Mouse (Mus musculus) cerebellum, adult (tissue): ENCODE results near the gene Gm20388.
"Not testable (repeated sequence)": the region's sequence is repeated elsewhere in the genome, so short reads cannot be mapped to it uniquely, and the experiment has no call there.

Experiments used
- ATAC-seq: cut with Nextera tagmentation; 2 replicates; pipeline ENCODE4 v1.9.2; 2017; ENCODE audit warnings: mild to moderate bottlenecking, moderate library complexity, mixed read lengths; ENCODE audit not compliant: insufficient number of reproducible peaks, low FRiP score, low TSS enrichment

Gene Gm20388

DNA sequence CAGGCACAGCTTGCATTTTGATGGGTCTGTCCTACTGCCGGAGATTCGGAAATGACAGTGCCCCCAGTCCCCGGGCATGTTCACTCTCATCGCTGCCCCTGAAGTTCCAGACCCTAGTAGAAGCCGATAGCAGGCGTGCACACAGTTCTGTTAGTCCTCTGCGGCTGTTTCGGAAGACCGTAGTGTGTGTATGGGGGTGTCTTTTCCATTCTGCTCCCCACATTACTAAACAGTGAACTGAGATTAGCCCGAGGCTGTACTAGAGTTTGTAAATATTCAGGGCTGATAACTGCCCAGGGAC is 4039.0 kb downstream of the Gm20388 start:
- no peak for ATAC-seq

DNA sequence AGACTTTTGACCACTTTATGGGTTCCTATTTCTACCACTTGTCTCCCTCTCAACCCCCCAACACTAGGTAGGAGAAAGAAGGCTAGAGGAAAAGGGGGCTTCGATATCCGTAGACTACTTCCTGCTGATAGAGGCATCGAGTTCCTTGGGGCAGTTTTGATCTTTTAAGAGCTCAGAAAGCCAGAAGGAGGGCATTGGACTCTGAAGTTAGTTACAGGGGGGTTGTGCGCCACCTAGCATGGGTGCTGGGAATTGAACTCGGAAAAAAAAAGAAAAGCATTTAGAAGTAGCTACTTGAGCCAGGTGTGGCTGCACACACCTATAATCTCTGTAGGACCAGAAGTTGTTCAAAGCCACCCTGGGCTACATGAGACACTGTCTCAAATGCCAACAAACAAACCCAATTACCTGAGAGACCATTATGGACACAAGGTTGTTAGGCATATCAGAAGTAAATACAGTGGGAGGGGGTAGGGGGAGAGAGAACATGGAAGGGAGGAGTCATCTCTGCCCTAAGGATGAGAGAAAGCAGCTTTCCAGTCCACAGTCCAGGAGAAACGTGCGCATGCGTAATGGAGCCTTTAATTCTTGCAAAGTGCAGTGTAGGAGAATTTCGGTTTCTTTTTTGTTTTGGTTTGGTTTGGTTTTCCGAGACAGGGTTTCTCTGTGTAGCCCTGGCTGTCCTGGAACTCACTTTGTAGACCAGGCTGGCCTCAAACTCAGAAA is 4039.6 kb downstream of the Gm20388 start:
- ATAC-seq, result no peak

DNA sequence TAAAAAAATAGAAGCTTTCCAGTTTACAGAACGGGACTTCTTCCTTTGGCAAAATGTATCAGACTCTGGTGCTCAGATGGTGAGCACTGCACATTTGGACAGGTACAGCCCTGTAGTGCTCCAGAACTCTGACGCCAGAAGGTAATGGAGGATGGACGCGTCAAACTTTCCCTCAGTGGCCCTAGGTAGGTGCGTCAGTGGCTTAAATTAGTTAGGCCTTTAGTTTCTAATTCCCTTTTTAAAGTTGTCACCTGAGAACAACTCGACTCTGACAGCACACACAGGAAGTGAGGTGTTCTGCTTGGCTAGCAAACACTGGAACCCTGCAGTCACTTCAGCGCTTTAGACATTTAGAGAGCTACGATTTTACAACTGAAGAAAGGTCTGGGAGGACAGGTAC is 4043.0 kb downstream of the Gm20388 start:
- no peak for ATAC-seq

DNA sequence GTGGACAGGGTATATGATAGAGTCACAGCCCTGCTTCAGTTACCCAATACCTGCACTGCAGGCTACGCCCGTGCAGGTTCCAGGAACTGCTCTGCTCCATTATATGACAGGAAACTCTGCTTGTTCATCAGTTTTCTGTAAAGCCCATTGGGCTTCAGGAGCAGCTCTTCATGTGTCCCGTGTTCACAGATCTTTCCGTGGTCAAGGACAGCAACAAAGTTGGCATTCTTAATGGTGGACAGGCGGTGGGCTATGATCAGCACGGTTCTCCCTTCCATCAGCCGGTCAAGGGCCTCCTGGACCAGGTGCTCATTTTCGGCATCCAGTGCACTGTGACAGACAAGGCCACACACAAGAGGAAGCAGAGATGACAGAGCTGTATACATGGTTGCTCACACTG is 4043.6 kb downstream of the Gm20388 start:
- ATAC-seq, result no peak

DNA sequence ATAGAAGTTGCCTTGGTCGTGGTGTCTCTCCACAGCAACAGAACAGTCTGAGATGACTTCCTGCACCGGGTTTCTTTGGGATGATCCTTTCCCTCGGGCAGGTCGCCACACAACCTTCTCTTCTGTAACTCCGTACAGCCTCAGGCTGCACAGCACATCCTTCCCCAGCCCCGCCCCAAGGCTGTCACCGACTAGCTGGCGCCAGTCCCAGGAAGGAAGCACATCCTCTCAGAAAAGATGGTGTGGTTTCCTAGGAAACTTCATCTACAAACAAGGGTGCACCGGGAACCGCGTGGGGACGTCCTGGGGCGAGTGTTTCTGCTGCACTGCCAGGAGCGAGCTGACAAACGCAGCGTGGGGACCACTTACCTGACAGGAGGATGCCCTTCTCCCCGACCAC is 4047.5 kb downstream of the Gm20388 start:
- no peak for ATAC-seq

DNA sequence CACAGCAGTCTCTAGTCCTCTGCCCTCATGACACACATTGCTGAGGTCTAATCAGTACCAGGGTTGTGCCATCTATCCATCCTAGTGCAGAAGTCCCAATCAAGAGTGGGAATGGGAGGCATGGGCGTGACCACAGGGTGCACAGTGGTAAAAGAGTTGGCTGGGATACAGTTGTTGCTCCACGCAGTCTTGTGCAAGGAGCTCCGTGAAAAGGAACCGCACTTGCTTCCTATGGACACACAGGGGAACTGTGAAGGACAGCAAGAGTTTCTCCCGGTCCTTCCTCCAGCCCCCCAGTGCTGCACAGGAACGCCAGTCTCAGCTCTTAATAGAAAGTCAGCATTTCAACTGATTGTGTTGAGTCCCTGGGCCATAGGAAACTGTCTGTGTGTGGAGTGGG is 4048.8 kb downstream of the Gm20388 start:
- no peak for ATAC-seq

DNA sequence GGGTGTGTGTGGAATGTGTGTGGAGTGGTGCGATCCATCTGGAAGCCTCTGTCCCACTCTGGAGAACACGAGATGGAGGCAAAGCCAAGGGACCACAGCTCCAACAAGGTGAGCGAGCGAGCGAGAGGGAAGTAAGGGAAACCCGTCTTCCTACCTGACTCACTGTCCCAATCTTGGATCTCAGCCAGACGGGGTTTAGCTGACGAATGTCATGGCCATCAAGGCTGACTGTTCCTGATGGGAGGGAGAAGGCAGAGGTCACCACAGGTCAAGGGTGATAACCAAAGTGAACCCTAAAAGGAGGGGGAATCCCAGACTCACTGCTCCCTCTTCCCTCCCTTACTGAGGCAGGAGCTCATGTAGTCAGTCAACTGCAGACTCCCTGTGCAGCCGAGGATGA is 4049.4 kb downstream of the Gm20388 start:
- no peak for ATAC-seq

DNA sequence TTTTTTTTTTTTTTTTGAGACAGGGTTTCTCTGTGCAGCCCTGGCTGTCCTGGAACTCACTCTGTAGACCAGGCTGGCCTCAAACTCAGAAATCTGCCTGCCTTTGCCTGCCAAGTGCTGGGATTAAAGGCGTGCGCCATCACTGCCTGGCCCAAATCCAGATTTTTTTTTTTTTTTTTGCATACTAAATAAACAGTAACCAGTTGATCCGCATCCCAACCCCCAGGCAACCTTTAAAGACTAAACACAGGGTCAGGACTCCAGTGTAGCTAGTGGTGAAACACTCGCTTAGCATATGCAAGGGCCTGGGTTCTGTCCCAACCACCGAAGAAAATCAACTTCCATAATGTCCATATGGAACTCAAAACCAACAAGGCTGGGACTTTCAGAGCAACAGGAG is 4049.9 kb downstream of the Gm20388 start:
- not testable (repeated sequence) for ATAC-seq

DNA sequence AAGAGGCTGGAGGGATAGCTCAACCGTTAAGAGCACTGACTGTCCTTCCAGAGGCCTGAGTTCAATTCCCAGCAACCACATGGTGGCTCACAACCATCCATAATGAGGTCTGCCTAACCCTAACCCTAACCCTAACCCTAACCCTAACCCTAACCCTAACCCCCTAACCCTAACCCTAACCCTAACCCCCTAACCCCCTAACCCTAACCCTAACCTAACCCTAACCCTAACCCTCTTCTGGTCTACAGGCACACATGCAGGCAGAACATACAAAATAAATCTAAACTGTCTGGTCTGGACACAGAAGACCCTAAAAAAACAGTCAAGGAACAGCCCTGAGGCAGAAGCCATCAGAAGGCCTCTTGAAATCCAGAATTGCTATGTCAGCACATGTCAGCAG is 4050.7 kb downstream of the Gm20388 start:
- no peak for ATAC-seq

DNA sequence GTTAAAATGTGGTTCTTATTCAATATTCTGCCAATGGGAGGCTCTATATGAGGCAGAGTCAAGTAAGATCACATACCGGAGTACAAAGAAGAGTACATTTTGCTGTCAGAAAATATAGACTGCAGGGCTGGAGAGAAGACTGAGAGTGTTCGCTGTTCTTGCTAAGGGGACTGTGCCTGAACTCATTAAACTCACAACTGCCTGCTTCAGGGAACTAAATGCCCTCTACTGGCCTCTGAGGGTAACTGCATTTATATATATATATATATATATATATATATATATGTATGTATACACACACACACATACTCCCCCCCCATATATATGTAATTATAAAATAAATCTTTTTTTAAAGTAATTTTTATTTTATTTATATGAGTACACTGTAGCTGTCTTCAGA is 4056.3 kb downstream of the Gm20388 start:
- no peak for ATAC-seq

DNA sequence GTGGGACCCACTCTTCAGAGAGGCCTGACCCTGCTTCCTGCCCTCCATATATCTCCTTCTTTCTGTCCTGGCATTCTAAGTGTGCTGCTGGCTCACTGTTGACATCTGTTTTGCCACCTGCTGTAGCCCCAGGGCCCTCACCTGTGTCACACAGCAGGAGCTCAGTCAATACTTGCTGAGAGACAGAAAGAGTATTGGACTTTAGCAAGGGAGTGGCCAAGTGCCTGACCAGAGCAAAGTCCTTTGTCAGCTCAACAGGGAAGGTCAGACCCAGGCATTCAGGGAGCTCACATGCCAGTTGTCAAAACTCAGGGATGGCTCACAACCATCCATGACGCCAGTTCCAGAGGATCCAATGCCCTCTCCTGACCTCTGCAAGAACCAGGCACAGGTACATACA is 4062.9 kb downstream of the Gm20388 start:
- no peak for ATAC-seq

DNA sequence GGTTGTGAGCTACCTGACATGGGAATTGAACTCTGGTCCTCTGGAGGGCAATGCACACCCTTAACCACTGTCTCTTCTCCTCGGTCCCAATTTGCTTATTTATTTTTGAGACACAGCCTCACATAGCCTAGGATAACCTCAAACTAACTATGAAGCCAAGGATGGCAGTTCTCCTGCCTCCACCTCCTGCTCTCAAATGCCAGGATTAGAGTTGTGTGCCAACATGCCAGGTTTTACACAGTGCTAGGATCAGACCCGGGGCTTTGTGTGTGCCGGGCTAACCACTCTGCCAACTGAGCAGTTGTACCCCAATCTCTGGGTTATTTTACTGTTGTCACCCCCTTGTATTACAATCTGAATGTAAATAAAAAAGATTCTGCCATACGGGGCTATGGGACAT is 4066.9 kb downstream of the Gm20388 start:
- no peak for ATAC-seq

DNA sequence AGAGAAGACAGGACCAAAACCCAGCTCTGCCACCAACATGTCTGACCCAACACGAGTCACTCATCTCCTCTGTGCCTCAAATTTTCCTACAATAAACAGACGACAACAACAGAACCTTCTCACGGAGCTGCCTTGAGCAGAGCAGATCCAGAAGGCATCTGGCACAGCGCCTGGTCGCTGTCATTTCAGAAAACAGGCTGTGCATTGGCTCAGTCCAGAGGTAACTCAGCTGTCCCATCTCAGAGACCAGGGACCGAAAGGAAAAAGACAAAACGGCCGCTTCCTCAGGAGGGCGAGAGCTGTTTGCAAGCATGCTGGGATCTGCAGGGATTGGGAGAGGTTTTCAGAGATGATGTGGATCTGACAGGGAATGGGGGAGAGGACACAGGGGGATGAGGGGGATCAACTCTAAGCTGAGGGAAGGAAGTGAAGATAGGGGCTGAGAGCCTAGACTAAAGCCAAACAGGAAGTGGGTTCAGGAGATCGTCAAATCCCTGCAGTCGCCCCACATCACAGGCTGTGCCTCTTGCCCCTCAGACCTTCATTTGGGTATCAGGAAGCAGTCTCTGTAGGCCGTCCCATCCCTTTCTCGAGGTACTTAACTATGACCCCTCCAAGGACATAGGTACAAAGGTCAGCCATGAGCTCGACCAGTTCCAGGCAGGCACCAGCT is 4067.7 kb downstream of the Gm20388 start:
- ATAC-seq, result no peak

DNA sequence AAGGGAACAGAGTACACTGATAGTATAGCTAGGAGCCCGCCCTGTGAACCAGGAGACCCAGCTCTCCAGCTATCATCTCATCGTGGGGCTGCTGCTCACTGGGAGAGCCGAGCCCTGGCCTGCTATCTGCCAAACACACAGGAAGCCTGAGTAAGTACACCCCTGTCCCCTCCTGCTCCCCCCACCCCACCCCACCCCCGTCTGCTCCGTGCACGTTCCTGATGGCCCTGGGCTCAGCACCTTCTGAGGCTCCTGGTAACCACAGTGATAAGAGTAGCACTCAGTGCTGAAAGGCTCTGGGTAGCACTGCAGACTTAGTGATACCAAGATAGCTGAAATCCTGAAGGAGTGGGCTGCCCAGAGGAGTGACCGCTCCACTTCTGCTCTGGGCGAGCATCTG is 4068.3 kb downstream of the Gm20388 start:
- no peak for ATAC-seq

DNA sequence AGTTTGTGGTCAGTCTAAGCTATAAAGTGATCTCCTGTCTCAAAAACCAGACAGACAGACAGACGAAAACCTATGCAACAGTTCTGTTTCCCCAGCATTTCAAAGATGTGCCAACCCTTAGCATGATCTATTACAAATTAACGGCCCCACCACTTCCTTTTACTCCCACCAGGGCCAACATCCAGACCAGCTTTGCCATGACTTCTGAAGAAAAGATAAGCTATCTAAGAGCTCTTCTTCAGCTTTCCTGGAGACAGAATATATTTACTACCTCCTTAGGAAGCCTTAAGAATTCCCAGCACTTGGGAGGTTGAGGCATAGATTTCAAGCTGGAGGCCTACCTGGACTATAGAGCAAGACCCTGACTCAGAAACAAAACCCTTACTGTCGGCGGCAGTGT is 4069.6 kb downstream of the Gm20388 start:
- no peak for ATAC-seq

DNA sequence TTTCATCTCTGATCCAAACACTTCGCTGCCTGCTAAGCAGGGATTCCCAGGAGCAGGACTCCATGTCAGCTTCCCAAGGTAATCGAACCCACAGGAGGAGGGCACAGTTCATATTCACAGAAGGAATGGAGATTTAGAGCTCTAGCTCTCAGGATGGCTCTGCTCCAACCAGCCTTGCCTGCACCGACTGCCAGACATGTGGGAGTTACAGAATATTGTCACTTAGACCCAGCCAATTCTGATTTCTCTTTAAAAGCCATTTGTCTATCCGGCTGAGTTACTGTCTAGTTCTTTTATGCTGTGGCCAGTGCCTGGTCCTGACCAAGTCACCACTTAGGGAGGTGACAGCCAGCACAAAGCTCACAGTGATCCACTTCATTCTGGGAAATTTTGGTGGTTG is 4071.0 kb downstream of the Gm20388 start:
- ATAC-seq, result no peak

DNA sequence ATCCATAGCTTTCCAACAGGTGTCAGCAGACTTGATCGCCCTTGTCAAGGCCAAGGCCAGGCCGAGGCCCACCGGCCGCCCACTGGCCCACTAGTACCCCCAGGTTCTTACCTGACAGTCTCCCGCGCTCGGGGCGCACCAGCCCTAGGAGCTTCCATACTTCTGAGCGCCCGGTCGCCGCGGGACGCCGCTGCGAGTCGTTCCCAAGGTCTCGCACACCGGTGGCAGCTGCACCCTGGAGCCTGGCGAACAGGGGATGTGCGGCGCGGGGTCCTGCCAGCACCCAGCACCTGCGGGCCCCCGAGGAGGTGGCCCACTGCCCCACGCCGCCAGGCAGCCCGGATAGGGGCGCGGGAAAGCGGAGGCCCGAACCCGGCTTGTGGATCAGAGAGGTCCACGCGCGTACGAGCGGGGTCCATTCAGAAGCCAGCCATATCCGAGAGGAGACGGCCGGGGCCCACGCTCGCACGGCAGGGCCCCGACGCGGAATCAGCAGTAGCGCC is 4071.7 kb downstream of the Gm20388 start:
- ATAC-seq, result peak; percentile 40; the same call in 1 of the 2 replicates

DNA sequence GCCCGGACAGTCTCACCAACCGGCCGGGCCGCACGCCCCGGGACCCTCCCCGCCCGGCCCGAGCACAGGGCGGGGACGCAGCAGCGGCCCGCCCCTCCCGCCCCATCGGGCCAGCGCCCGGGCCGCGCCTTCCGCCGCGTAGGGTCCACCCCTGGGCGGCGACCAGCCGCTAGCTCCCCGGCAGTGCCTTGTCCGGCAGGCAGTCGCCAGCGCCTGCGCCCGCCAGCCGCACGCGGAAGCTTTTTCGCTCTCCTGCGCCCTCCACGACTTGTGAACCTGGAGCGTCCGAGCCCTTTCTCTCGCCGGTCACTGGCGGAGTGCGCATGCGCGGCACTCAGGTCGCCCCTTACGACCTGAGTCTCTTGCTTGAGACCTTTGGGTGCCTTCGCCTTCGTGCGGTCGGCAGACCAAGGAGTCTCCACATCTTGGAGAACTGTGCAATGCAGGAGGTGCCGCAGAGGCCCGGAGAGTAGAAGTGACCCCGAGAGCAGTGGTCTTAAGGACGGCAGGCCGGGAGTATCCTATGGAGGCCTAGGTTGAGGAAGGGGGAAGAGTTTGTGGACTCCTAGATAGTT is 4072.3 kb downstream of the Gm20388 start, which contains the start of gene Abcb10:
TSS of gene Abcb10 (minus strand) at position 297 of the 575 bp plus-strand sequence.
- peak; percentile 71 for ATAC-seq

DNA sequence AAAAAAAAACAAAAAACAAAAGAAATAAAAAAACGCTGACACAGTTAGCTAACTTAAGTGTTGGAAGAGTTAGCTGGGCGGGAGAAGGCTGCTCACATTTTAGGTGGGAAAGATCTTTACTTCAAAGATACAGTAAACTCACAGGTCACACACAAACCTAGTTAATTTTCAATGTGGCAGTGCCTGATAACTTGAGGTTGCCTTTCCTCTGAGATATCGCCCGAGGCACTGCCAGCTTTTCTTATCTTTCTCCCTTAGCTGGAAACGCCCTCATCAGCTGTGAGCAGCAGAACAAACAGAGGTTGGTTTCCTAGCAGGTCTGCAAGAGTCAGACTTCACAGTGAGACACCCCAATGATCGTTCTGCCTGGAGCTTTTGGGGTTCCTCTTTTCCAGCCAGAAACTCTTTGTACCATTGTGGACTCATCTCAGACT is 4078.0 kb downstream of the Gm20388 start:
- no peak for ATAC-seq

DNA sequence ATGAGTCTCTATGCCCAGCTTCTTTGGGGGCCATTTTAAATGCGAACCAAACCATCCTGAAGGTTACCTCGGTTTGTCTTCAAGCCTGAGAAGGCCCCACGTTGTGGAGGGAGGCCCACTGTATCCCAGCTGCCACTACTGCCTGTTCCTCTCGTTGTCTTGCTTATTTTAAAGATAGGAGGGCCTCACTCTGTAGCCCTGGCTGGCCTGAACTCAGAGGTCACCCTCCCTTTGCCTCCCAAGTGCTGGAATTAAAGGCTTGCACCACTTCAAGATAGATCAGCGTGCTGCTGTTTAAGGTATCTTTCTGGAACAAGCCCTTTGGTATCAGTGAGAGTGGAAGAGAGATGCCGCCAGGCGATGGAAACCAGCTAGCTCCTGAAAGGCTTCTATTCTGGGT is 4078.5 kb downstream of the Gm20388 start:
- ATAC-seq, result no peak

DNA sequence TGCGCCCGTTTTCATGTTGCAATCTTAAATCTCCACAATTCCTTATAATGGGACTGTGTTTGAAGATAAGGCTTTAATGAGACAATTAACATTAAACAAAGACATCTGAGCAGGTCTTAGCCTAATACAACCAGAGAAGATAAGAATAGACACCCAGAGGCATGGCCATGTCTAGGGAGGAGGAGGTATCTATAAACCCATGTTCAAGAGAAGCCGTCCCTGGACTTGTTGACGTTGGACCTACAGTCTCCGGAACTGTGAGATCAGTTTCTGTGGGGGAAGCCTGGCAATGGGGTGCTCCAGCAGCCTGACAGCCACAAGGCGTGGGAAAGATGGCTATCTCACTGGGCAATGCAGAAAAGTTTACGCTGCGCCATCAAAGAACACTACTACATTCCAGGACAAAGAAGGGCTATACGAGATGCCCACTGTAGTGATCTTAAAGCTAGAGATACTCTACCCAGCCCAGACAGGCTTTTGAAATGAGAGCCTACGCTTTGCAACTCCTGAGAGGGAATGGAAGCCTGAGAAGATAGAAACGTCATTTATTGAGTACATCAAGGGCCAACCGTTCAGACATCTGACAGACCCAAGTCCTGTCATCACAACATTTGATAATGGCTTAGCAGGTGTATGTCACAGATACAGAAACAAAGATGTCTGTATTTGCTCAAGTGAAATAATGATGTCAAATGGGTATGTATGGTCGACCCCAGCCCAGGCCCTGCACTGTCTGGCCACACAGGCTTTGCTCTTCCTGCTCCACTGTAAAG is 4079.8 kb downstream of the Gm20388 start:
- no peak for ATAC-seq
